Mouse (Mus musculus) embryo, embryonic 11.5 days (tissue): ENCODE data around the gene Gys1.
"Not testable (repeated sequence)": the region's sequence is repeated elsewhere in the genome, so short reads cannot be mapped to it uniquely, and the experiment has no call there.

Experiments used
- DNase-seq: peaks from one replicate; pipeline ENCODE4 v3.0.0-alpha.2; 2012; ENCODE audit warnings: low read depth, low spot score

Gene Gys1

GRCm38 (mm10) chr7:45434203-45435015, at the start of gene Gys1:
Gys1 (plus strand) TSS chr7:45434844.
- peak; percentile 100 for DNase-seq

GRCm38 (mm10) chr7:45386077-45386476, 48.6 kb upstream of the Gys1 start:
- DNase-seq: no peak

- DNase-seq: peak; percentile 63
Observed at GRCm38 (mm10) chr7:45395129-45395541, 39.5 kb upstream of the Gys1 start.

- peak; percentile 100 for DNase-seq
Observed at GRCm38 (mm10) chr7:45395578-45396336, 38.9 kb upstream of the Gys1 start, which contains the start of gene Snrnp70. Snrnp70 (minus strand) TSS chr7:45395742.

- not testable (repeated sequence) for DNase-seq
Observed at GRCm38 (mm10) chr7:45396337-45396775, 38.3 kb upstream of the Gys1 start.

GRCm38 (mm10) chr7:45396787-45397186, 37.9 kb upstream of the Gys1 start:
- no peak for DNase-seq

- DNase-seq: no peak
Observed at GRCm38 (mm10) chr7:45401521-45402085, 33.0 kb upstream of the Gys1 start.

- peak; percentile 48 for DNase-seq
Observed at GRCm38 (mm10) chr7:45403532-45404261, 30.9 kb upstream of the Gys1 start.

- DNase-seq: no peak
Observed at GRCm38 (mm10) chr7:45405091-45406075, 29.3 kb upstream of the Gys1 start, which contains the start of gene Kcna7. Kcna7 (plus strand) TSS chr7:45405653.

- DNase-seq: no peak
Observed at GRCm38 (mm10) chr7:45406157-45407156, 28.2 kb upstream of the Gys1 start.

GRCm38 (mm10) chr7:45407836-45408235, 26.8 kb upstream of the Gys1 start:
- DNase-seq: no peak

- DNase-seq: no peak
Observed at GRCm38 (mm10) chr7:45408351-45408750, 26.3 kb upstream of the Gys1 start.

GRCm38 (mm10) chr7:45408949-45409348, 25.7 kb upstream of the Gys1 start:
- no peak for DNase-seq

- no peak for DNase-seq
Observed at GRCm38 (mm10) chr7:45409497-45410163, 25.0 kb upstream of the Gys1 start.

GRCm38 (mm10) chr7:45412421-45412820, 22.2 kb upstream of the Gys1 start:
- no peak for DNase-seq

- no peak for DNase-seq
Observed at GRCm38 (mm10) chr7:45413113-45413863, 21.4 kb upstream of the Gys1 start, which contains the start of gene Ntf5. Ntf5 (plus strand) TSS chr7:45413695.

- no peak for DNase-seq
Observed at GRCm38 (mm10) chr7:45413864-45414739, 20.5 kb upstream of the Gys1 start.
